Mouse (Mus musculus) spleen, postnatal 10 days (tissue): ENCODE results near the gene Olfr1130.
"Not testable (repeated sequence)": the region's sequence is repeated elsewhere in the genome, so short reads cannot be mapped to it uniquely, and the experiment has no call there.

Experiments
- DNase-seq, 2 experiments: peaks; one replicate each; pipeline ENCODE4 v3.0.0; 2021 to 2022; ENCODE audit warnings: low spot score in 2 of 2

The Olfr1130 gene

GRCm38 (mm10) chr2:87605912-87606311 is at the start of gene Olfr1130:
Gene Olfr1130, plus strand, starts transcription at chr2:87606212.
- DNase-seq: not testable (repeated sequence)

- DNase-seq: not testable (repeated sequence)
These were observed 32.4 kb upstream of the Olfr1130 start, which contains the start of gene Olfr1129 for GRCm38 (mm10) chr2:87573602-87574001. Gene Olfr1129, plus strand, starts transcription at chr2:87573902.

- no peak for DNase-seq
These were observed 20.8 kb downstream of the Olfr1130 start, which contains the start of gene Olfr1131 for GRCm38 (mm10) chr2:87626804-87627203. Gene Olfr1131, plus strand, starts transcription at chr2:87627104.

GRCm38 (mm10) chr2:87637435-87637834 is 31.4 kb downstream of the Olfr1130 start, which contains the start of gene Olfr1132:
Gene Olfr1132, minus strand, starts transcription at chr2:87637535.
- no peak for DNase-seq

GRCm38 (mm10) chr2:87642441-87642840 is 36.4 kb downstream of the Olfr1130 start:
- DNase-seq: no peak

- no peak for DNase-seq
These were observed 41.3 kb downstream of the Olfr1130 start, which contains the start of gene Olfr1133 for GRCm38 (mm10) chr2:87647274-87647673. Gene Olfr1133, minus strand, starts transcription at chr2:87647374.

- no peak for DNase-seq
These were observed 52.3 kb downstream of the Olfr1130 start, which contains the start of gene Olfr1134 for GRCm38 (mm10) chr2:87658360-87658759. Gene Olfr1134, minus strand, starts transcription at chr2:87658460.
